Mouse (Mus musculus) MEL (cell line): Measurements from ENCODE around the gene Rhof.

Experiments used
- CTCF ChIP-seq, 3 experiments: IDR thresholded peaks in 2 of 3; conservative IDR thresholded peaks in 1 of 3; 2 replicates each; pipeline ENCODE4 v1.5.1; 2011 to 2012; ENCODE audit warnings: low read length in 3 of 3, low read depth in 2 of 3, mild to moderate bottlenecking in 2 of 3, improper control_type of control experiment in 1 of 3, inconsistent platforms in 1 of 3, mixed read lengths in 1 of 3, moderate library complexity in 1 of 3; ENCODE audit not compliant: control insufficient read depth in 1 of 3, insufficient read depth in 1 of 3, poor library complexity in 1 of 3, severe bottlenecking in 1 of 3
- EP300 ChIP-seq, 2 experiments: IDR thresholded peaks; 2 replicates each; pipeline ENCODE4 v1.6.1; 2011; ENCODE audit warnings: improper control_type of control experiment in 2 of 2, low read length in 2 of 2, low read depth in 1 of 2, mild to moderate bottlenecking in 1 of 2
- MAFK ChIP-seq: IDR thresholded peaks from 2 replicates; pipeline ENCODE4 v1.6.1; 2011; ENCODE audit warnings: low read depth, mild to moderate bottlenecking, low read length, improper control_type of control experiment, borderline replicate concordance
- MAX ChIP-seq: IDR thresholded peaks from 2 replicates; pipeline ENCODE4 v1.6.1; 2011; ENCODE audit warnings: low read length, improper control_type of control experiment
- MXI1 ChIP-seq: IDR thresholded peaks from 2 replicates; pipeline ENCODE4 v1.6.1; 2011; ENCODE audit warnings: mild to moderate bottlenecking, low read depth, low read length, improper control_type of control experiment
- POLR2A ChIP-seq, 2 experiments: IDR thresholded peaks; 2 replicates each; pipeline ENCODE4 v1.6.1; 2011 to 2012; ENCODE audit warnings: low read length in 2 of 2, mild to moderate bottlenecking in 2 of 2, control low read depth in 1 of 2, improper control_type of control experiment in 1 of 2, low read depth in 1 of 2, moderate library complexity in 1 of 2; ENCODE audit not compliant: control insufficient read depth in 1 of 2, insufficient read depth in 1 of 2, poor library complexity in 1 of 2
- POLR2AphosphoS2 ChIP-seq: IDR thresholded peaks from 2 replicates; pipeline ENCODE4 v1.6.1; 2011; ENCODE audit warnings: low read length, improper control_type of control experiment
- SMC3 ChIP-seq: IDR thresholded peaks from 2 replicates; pipeline ENCODE4 v1.6.1; 2011; ENCODE audit warnings: low read depth, low read length, improper control_type of control experiment
- TCF12 ChIP-seq: IDR thresholded peaks from 2 replicates; pipeline ENCODE4 v1.6.1; 2014; ENCODE audit warnings: low read depth, mild to moderate bottlenecking, inconsistent platforms, low read length, improper control_type of control experiment, moderate library complexity
- ZC3H11A ChIP-seq: IDR thresholded peaks from 2 replicates; pipeline ENCODE4 v1.6.1; 2012; ENCODE audit warnings: low read depth, mild to moderate bottlenecking, inconsistent platforms, low read length, improper control_type of control experiment

GRCm38 (mm10) chr5:123142161-123143157 is 10.0 kb upstream of the Rhof start, which contains the start of gene Setd1b:
- TF ChIP-seq ZC3H11A (no peak), MXI1 (0 out of 2 replicates have a peak, but pooled peaks have one; percentile 3), MAFK (no peak), POLR2A (IDR thresholded peaks at IDR 0.05; ENCODE audit: control insufficient read depth in 1 of 2, insufficient read depth in 1 of 2, low read depth in 1 of 2, low read length in 2 of 2, poor library complexity in 1 of 2) (0 out of 4 replicates have a peak, but pooled peaks of 1 of the 2 experiments have one; percentile 32), POLR2AphosphoS2 (no peak), TCF12 (0 out of 2 replicates have a peak, but pooled peaks have one; percentile 19), MAX (no peak), SMC3 (no peak), CTCF (IDR thresholded peaks at IDR 0.05 in 2 of 3, conservative IDR thresholded peaks at IDR 0.05 in 1 of 3; ENCODE audit: control insufficient read depth in 1 of 3, insufficient read depth in 1 of 3, low read depth in 2 of 3, low read length in 3 of 3, poor library complexity in 1 of 3, severe bottlenecking in 1 of 3) (no peak), EP300 (IDR thresholded peaks at IDR 0.05; ENCODE audit: low read depth in 1 of 2, low read length in 2 of 2) (no peak)
